Mouse (Mus musculus) mature B cell (primary cell): ENCODE data around the gene Foxd1.

Experiments used
- in situ Hi-C: fragments of 300-500 bp; cut with MboI; formaldehyde crosslinking; loops from 2 replicates; pipeline ENCODE4 v1.14.3; 2019

The Foxd1 gene

GRCm38 (mm10) chr13:98354090-98354801, at the start of gene Foxd1:
Foxd1 (plus strand) TSS chr13:98354242.
- in situ Hi-C loops = no loop called here

- in situ Hi-C loops = no loop called here
Measured at GRCm38 (mm10) chr13:98305257-98305656, 48.8 kb upstream of the Foxd1 start.

- in situ Hi-C loops = no loop called here
Measured at GRCm38 (mm10) chr13:98306393-98306792, 47.6 kb upstream of the Foxd1 start.

- in situ Hi-C loops = no loop called here
Measured at GRCm38 (mm10) chr13:98306852-98307475, 47.1 kb upstream of the Foxd1 start.

- in situ Hi-C loops = no loop called here
Measured at GRCm38 (mm10) chr13:98308004-98308403, 46.0 kb upstream of the Foxd1 start.

GRCm38 (mm10) chr13:98308724-98309123, 45.3 kb upstream of the Foxd1 start:
- in situ Hi-C loops = no loop called here

GRCm38 (mm10) chr13:98311597-98311996, 42.4 kb upstream of the Foxd1 start:
- in situ Hi-C loops = no loop called here

GRCm38 (mm10) chr13:98313631-98314030, 40.4 kb upstream of the Foxd1 start:
- in situ Hi-C loops = no loop called here

- in situ Hi-C loops = no loop called here
Measured at GRCm38 (mm10) chr13:98315124-98315523, 38.9 kb upstream of the Foxd1 start.

GRCm38 (mm10) chr13:98316140-98316479, 37.9 kb upstream of the Foxd1 start:
- in situ Hi-C loops = no loop called here

- in situ Hi-C loops = no loop called here
Measured at GRCm38 (mm10) chr13:98316480-98317245, 37.4 kb upstream of the Foxd1 start, which contains the start of gene Btf3. Btf3 (minus strand) TSS chr13:98317006.

- in situ Hi-C loops = no loop called here
Measured at GRCm38 (mm10) chr13:98317246-98317677, 36.8 kb upstream of the Foxd1 start.

- in situ Hi-C loops = no loop called here
Measured at GRCm38 (mm10) chr13:98317911-98318310, 36.1 kb upstream of the Foxd1 start.

- in situ Hi-C loops = no loop called here
Measured at GRCm38 (mm10) chr13:98325034-98325433, 29.0 kb upstream of the Foxd1 start.

GRCm38 (mm10) chr13:98332106-98332505, 21.9 kb upstream of the Foxd1 start:
- in situ Hi-C loops = no loop called here

- in situ Hi-C loops = no loop called here
Measured at GRCm38 (mm10) chr13:98336205-98336604, 17.8 kb upstream of the Foxd1 start.

GRCm38 (mm10) chr13:98340506-98340905, 13.5 kb upstream of the Foxd1 start:
- in situ Hi-C loops = no loop called here

GRCm38 (mm10) chr13:98349491-98349890, 4.6 kb upstream of the Foxd1 start:
- in situ Hi-C loops = no loop called here

- in situ Hi-C loops = no loop called here
Measured at GRCm38 (mm10) chr13:98351527-98351926, 2.5 kb upstream of the Foxd1 start.

GRCm38 (mm10) chr13:98352381-98352975, 1.6 kb upstream of the Foxd1 start:
- in situ Hi-C loops = no loop called here

GRCm38 (mm10) chr13:98353709-98354089, 343 bp upstream of the Foxd1 start:
- in situ Hi-C loops = no loop called here

GRCm38 (mm10) chr13:98354871-98355558, 973 bp downstream of the Foxd1 start:
- in situ Hi-C loops = no loop called here
